Mouse (Mus musculus) erythroblast, embryonic 14.5 days (primary cell): ENCODE data around the gene Agap1.

Experiments
- GATA1 ChIP-seq: IDR thresholded peaks from 2 replicates; pipeline ENCODE4 v1.6.1; 2012; ENCODE audit warnings: low read length, inconsistent platforms, mixed read lengths
- TAL1 ChIP-seq: IDR thresholded peaks from 3 replicates; pipeline ENCODE4 v1.6.1; 2012; ENCODE audit warnings: low read length, inconsistent platforms, mixed read lengths

GRCm38 (mm10) chr1:89500925-89501324, 46.3 kb downstream of the Agap1 start:
- TF ChIP-seq TAL1: no peak
- TF ChIP-seq GATA1: no peak
